ENCODE assay signal across 12 mouse cellular contexts in the genomic region with DNA sequence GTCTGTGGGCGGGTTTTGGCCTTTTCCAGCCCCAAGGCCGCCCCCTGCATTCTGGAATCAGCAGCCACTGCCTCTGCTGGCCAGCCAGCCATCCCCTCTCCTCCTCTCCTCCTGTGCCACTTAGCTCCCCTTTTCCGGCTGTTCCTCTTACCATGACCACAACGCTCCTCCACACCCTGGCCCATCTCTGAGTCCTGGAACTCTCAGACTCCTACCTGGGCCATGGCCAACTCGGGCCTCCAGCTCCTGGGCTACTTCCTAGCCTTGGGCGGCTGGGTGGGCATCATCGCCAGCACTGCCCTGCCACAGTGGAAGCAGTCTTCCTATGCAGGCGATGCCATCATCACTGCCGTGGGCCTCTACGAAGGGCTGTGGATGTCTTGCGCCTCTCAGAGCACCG. TPM values are rescaled to one million over a fixed set of nuclear protein-coding genes. Genes with fewer than 3 reads are reported as not detected.
DNase-seq lines count a peak whose midpoint lies in the region; ATAC-seq lines count a peak whose summit lies in the region.
"Had no signal": no experiment of that assay in that cellular context is flagged by ENCODE, and none has a peak within 500 bp of the region (broad histone marks: within the 10 kb centered on the region; RNA-seq: fewer than 3 reads in every experiment).

A gene (plus strand): TSS at position 64 of the 400 bp plus-strand sequence.

- H3K9me3 ChIP-seq in kidney, embryonic 16.5 days (ENCODE audit: low read length): no peaks in the 10 kb centered on the region
- no peaks in the 10 kb centered on the region for H3K9me3 ChIP-seq in forebrain, embryonic 10.5 days
- no peaks in the 10 kb centered on the region for H3K9me3 ChIP-seq in neural tube, embryonic 15.5 days (replicated peaks)
- H3K9me3 ChIP-seq: intestine, embryonic 15.5 days had no signal

- H3K9ac ChIP-seq in kidney, embryonic 16.5 days (replicated peaks; ENCODE audit: low read length): peak within 1 kb of the TSS; percentile 56
- H3K9ac ChIP-seq in neural tube, embryonic 15.5 days (replicated peaks): no peak within 1 kb of the TSS
- H3K9ac ChIP-seq: intestine, embryonic 15.5 days had no signal

- no peaks in the 10 kb centered on the region for H3K36me3 ChIP-seq in kidney, embryonic 16.5 days (ENCODE audit: insufficient read depth, low read length)
- no peaks in the 10 kb centered on the region for H3K36me3 ChIP-seq in forebrain, embryonic 10.5 days (replicated peaks)
- no peaks in the 10 kb centered on the region for H3K36me3 ChIP-seq in neural tube, embryonic 15.5 days
- H3K36me3 ChIP-seq: intestine, embryonic 15.5 days had no signal

- WGBS in kidney, embryonic 16.5 days: 74% methylated on average over 12 of the region's 12 CpGs
- 66% methylated on average over 12 of the region's 12 CpGs for WGBS in forebrain, embryonic 10.5 days
- 80% methylated on average over 12 of the region's 12 CpGs for WGBS in neural tube, embryonic 15.5 days

- H3K27ac ChIP-seq in kidney, embryonic 16.5 days (ENCODE audit: low read length): peak within 1 kb of the TSS; percentile 94
- H3K27ac ChIP-seq in forebrain, embryonic 10.5 days: peak within 1 kb of the TSS; percentile 79
- H3K27ac ChIP-seq in neural tube, embryonic 15.5 days (replicated peaks): peak within 1 kb of the TSS; percentile 63
- H3K27ac ChIP-seq: intestine, embryonic 15.5 days had no signal

- no peak for ATAC-seq in kidney, embryonic 16.5 days (ENCODE audit: low FRiP score, low TSS enrichment)
- ATAC-seq in neural tube, embryonic 15.5 days (ENCODE audit: low FRiP score): no peak
- ATAC-seq: intestine, embryonic 15.5 days had no signal

- no peak for DNase-seq in kidney, postnatal 14 days
- DNase-seq in forebrain, embryonic 10.5 days (ENCODE audit: extremely low spot score, low spot score): no peak
- DNase-seq in kidney, postnatal 4 days: peak; percentile 41 to 62
- DNase-seq in right cerebral cortex, postnatal 4 days: no peak
- no peak for DNase-seq in ovary, postnatal 14 days (ENCODE audit: low spot score)
- DNase-seq: gastrocnemius, postnatal 36 days; right cerebral cortex, postnatal 25 days; thymus, postnatal 36 days had no signal

- peak within 1 kb of the TSS; percentile 30 for H3K4me2 ChIP-seq in kidney, embryonic 16.5 days (replicated peaks; ENCODE audit: low read depth, low read length)
- H3K4me2 ChIP-seq in neural tube, embryonic 15.5 days: no peak within 1 kb of the TSS
- H3K4me2 ChIP-seq: intestine, embryonic 15.5 days; liver, embryonic 11.5 days had no signal

- no peaks in the 10 kb centered on the region for H3K27me3 ChIP-seq in kidney, embryonic 16.5 days (ENCODE audit: insufficient read depth, low read length)
- no peaks in the 10 kb centered on the region for H3K27me3 ChIP-seq in forebrain, embryonic 10.5 days (ENCODE audit: poor library complexity, severe bottlenecking)
- no peaks in the 10 kb centered on the region for H3K27me3 ChIP-seq in neural tube, embryonic 15.5 days (replicated peaks)
- H3K27me3 ChIP-seq: intestine, embryonic 15.5 days had no signal

- H3K4me3 ChIP-seq in kidney, embryonic 16.5 days (ENCODE audit: low read length): peak within 1 kb of the TSS; percentile 29
- no peak within 1 kb of the TSS for H3K4me3 ChIP-seq in forebrain, embryonic 10.5 days
- no peak within 1 kb of the TSS for H3K4me3 ChIP-seq in neural tube, embryonic 15.5 days (replicated peaks)
- H3K4me3 ChIP-seq: intestine, embryonic 15.5 days had no signal

- peaks cover 35% of the 10 kb centered on the region for H3K4me1 ChIP-seq in kidney, embryonic 16.5 days (ENCODE audit: insufficient read depth, low read length)
- peaks cover 38% of the 10 kb centered on the region for H3K4me1 ChIP-seq in forebrain, embryonic 10.5 days
- peaks cover 10% of the 10 kb centered on the region for H3K4me1 ChIP-seq in neural tube, embryonic 15.5 days

RNA-seq across cellular contexts. Expression of the gene that starts here (rescaled TPM):
- 22.4 and 24.4 TPM in 2 replicates for polyA plus RNA-seq in kidney, embryonic 16.5 days (2015; fragmentation: Nextera tagmentation; extraction: Ambion mirVana)
- polyA plus RNA-seq in forebrain, embryonic 10.5 days (2016; fragmentation: Nextera tagmentation; extraction: Ambion mirVana): 0.16 TPM in 1 of 2 replicates, not detected in the other
- polyA plus RNA-seq in neural tube, embryonic 15.5 days (2015; fragmentation: Nextera tagmentation; extraction: Ambion mirVana): 0.36 and 0.81 TPM in 2 replicates
- polyA plus RNA-seq: liver, embryonic 11.5 days had no signal

Comparison
In these comparisons a context has a peak if more than half of its experiments do, and no peak if none do; other contexts are left out.
1. RNA of the gene that starts here (polyA plus RNA-seq): 22.4 to 24.4 TPM in kidney, embryonic 16.5 days; 0.36 to 0.81 TPM in neural tube, embryonic 15.5 days and 0.16 TPM in forebrain, embryonic 10.5 days; every median in the first group is over 10 times any median in the second.
2. DNase-seq: peak in kidney, postnatal 4 days (2 of 2); none in kidney, postnatal 14 days (single experiment), forebrain, embryonic 10.5 days (single experiment), right cerebral cortex, postnatal 4 days (single experiment) and ovary, postnatal 14 days (single experiment).
3. Peak in every context shown above with its lines, with median percentiles within 50 percentile points of each other: H3K27ac ChIP-seq.